Mouse (Mus musculus): ENCODE data around the gene Pth2.

GRCm38 (mm10) chr7:45160316-45160800, 20.4 kb upstream of the Pth2 start:
- TF ChIP-seq POLR2A (IDR thresholded peaks at IDR 0.05; ENCODE audit: control insufficient read depth, low read depth, low read length) (no peak), CTCF (IDR thresholded peaks at IDR 0.05; ENCODE audit: control insufficient read depth, insufficient read depth, insufficient replicate concordance, low read depth, low read length) (no peak)

Measured in testis, adult 2 months (tissue).